Mouse (Mus musculus): ENCODE results near the gene Dcpp3. TPM values are rescaled to one million over a fixed set of nuclear protein-coding genes. Genes with fewer than 3 reads are reported as not detected.
"Not testable (repeated sequence)": the region's sequence is repeated elsewhere in the genome, so short reads cannot be mapped to it uniquely, and the experiment has no call there.

Gene Dcpp3
- polyA plus RNA-seq, 1 experiment from 2014 or later, result 7.6 TPM

DNA sequence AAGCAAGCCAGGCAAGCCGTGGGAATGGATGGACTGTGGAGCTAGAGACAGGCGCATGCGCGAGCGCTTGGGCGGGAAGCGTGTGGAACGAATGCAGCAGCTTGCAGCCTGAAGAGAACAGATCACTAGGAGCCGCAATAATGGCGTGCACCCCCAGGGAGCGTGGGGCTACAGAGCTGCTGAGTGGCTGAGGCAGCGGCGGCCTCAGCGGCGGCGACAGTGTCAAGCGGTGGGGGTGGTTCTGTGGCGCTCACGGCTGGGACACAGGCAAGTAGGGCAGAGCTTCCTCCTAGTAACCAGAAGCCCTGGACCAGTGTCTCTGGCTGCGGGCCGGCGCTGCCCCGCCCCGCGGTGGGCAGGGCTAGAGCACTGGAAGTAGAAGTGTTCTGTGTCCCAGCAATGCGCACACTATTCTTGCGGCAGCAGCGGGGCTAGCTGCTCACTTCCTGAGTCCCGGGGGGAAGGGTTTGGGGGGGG, 7.3 kb downstream of the Dcpp3 start:
- ATAC-seq, result peak; percentile 97
- H3K9me3 ChIP-seq (ENCODE audit: control insufficient read depth), result no peaks in the 10 kb centered on the region
- H3K36me3 ChIP-seq (ENCODE audit: control insufficient read depth, insufficient read depth), result no peaks in the 10 kb centered on the region
- peak overlapping the region; percentile 84 for H3K4me2 ChIP-seq (replicated peaks; ENCODE audit: low read depth)
- no peaks in the 10 kb centered on the region for H3K27me3 ChIP-seq (replicated peaks; ENCODE audit: control insufficient read depth, insufficient read depth, low read length)
- H3K27ac ChIP-seq (ENCODE audit: low read depth, low read length), result peak overlapping the region; percentile 92
- H3K4me1 ChIP-seq (replicated peaks; ENCODE audit: control insufficient read depth, insufficient read depth, low read length), result 0 out of 2 replicates have a peak, but pooled peaks cover 3% of the 10 kb centered on the region
- TF ChIP-seq CTCF (IDR thresholded peaks at IDR 0.05; ENCODE audit: low read depth), result peak; percentile 32; the same call in 1 of the 2 replicates
- H3K4me3 ChIP-seq (ENCODE audit: low read depth, low read length), result peak overlapping the region; percentile 49
- under 1% methylated on average over 29 of the region's 29 CpGs for WGBS
- peak overlapping the region; percentile 47; the same call in 1 of the 2 replicates for H3K9ac ChIP-seq (ENCODE audit: low read depth, low read length)

DNA sequence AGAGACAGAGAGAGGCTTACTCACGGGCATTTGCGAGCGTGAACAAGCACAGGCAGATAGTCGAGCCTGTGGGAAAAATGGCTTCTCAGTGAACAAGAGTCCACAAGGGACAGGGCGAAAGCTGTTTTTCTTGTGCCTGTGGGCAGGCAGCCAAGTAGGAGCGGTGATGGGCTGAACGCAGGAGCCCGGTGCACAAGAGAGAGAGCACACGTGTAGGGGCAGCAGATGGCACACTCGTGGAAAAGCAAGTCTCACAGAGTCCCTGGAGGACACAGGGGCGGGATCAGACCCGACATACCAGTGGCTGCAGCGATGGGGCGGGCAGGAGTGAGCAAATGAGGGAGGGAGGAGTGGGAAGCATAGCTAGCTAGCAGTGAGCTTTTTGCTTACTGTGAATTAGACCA, 7.8 kb downstream of the Dcpp3 start:
- 0% methylated on average over 14 of the region's 14 CpGs for WGBS
- peak; percentile 75 for ATAC-seq
- H3K4me2 ChIP-seq (replicated peaks; ENCODE audit: low read depth), result peak overlapping the region; percentile 84
- no peaks in the 10 kb centered on the region for H3K36me3 ChIP-seq (ENCODE audit: control insufficient read depth, insufficient read depth)
- H3K4me1 ChIP-seq (replicated peaks; ENCODE audit: control insufficient read depth, insufficient read depth, low read length), result 0 out of 2 replicates have a peak, but pooled peaks cover 3% of the 10 kb centered on the region
- H3K27ac ChIP-seq (ENCODE audit: low read depth, low read length), result peak overlapping the region; percentile 92
- H3K9ac ChIP-seq (ENCODE audit: low read depth, low read length), result peak overlapping the region; percentile 47; the same call in 1 of the 2 replicates
- TF ChIP-seq CTCF (IDR thresholded peaks at IDR 0.05; ENCODE audit: low read depth), result peak; percentile 26; the same call in 1 of the 2 replicates
- no peaks in the 10 kb centered on the region for H3K9me3 ChIP-seq (ENCODE audit: control insufficient read depth)
- no peaks in the 10 kb centered on the region for H3K27me3 ChIP-seq (replicated peaks; ENCODE audit: control insufficient read depth, insufficient read depth, low read length)
- peak overlapping the region; percentile 49 for H3K4me3 ChIP-seq (ENCODE audit: low read depth, low read length)

DNA sequence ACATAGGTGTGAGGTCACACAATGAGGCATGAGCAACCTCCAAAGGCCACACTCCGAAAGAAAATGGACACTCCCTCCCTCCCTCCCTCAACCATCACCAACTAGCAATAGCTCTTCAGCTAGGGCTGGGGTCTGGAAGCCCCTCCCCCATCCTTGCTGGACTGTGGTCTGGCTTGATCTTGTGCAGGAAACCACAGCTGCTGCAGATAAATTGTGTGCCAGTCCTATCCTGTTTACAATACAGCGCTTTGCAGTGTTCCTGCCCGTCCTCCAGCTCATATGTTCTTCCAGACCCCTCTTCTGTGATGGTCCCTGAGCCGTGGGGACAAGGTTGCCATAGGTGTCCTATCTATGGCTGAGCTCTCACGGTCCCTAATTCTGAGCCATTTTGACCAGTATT, 13.9 kb downstream of the Dcpp3 start:
- no peak overlapping the region for H3K4me3 ChIP-seq (ENCODE audit: low read depth, low read length)
- H3K4me1 ChIP-seq (replicated peaks; ENCODE audit: control insufficient read depth, insufficient read depth, low read length), result no peaks in the 10 kb centered on the region
- no peaks in the 10 kb centered on the region for H3K27me3 ChIP-seq (replicated peaks; ENCODE audit: control insufficient read depth, insufficient read depth, low read length)
- no peak overlapping the region for H3K4me2 ChIP-seq (replicated peaks; ENCODE audit: low read depth)
- ATAC-seq, result no peak
- TF ChIP-seq CTCF (IDR thresholded peaks at IDR 0.05; ENCODE audit: low read depth), result no peak
- no peak overlapping the region for H3K9ac ChIP-seq (ENCODE audit: low read depth, low read length)
- H3K9me3 ChIP-seq (ENCODE audit: control insufficient read depth), result no peaks in the 10 kb centered on the region
- H3K36me3 ChIP-seq (ENCODE audit: control insufficient read depth, insufficient read depth), result no peaks in the 10 kb centered on the region
- no peak overlapping the region for H3K27ac ChIP-seq (ENCODE audit: low read depth, low read length)
- 59% methylated on average over 5 of the region's 5 CpGs for WGBS

DNA sequence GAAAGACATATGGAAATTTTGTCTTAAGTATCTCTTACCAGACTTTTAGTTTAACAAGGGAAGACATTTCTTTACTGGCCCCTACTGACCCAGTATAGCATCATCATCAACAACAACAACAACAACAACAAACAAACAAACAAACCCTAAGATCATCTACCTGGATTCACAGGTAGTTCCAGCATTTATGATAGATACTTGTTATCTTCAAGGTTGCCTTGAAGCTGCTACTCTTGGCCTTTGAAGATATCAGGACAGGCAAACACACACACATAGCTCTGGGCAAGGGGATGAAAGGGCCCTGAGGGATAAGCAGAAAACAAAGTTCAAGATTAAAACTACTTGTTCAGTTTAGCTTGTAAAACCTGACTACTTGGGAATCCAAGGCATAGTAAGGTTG, 24.1 kb downstream of the Dcpp3 start, which contains the start of gene Sbp:
Gene Sbp (plus strand): TSS at position 301 of the 400 bp plus-strand sequence.
- Histone ChIP-seq H3K4me1 (replicated peaks; ENCODE audit: control insufficient read depth, insufficient read depth, low read length) (no peaks in the 10 kb centered on the region), H3K4me2 (replicated peaks; ENCODE audit: low read depth) (no peak within 1 kb of the TSS), H3K27me3 (replicated peaks; ENCODE audit: control insufficient read depth, insufficient read depth, low read length) (no peaks in the 10 kb centered on the region), H3K4me3 (ENCODE audit: low read depth, low read length) (no peak within 1 kb of the TSS), H3K9me3 (ENCODE audit: control insufficient read depth) (no peaks in the 10 kb centered on the region), H3K27ac (ENCODE audit: low read depth, low read length) (no peak within 1 kb of the TSS), H3K36me3 (ENCODE audit: control insufficient read depth, insufficient read depth) (no peaks in the 10 kb centered on the region), H3K9ac (ENCODE audit: low read depth, low read length) (no peak within 1 kb of the TSS)
- no peak for TF ChIP-seq CTCF (IDR thresholded peaks at IDR 0.05; ENCODE audit: low read depth)
- ATAC-seq, result no peak

DNA sequence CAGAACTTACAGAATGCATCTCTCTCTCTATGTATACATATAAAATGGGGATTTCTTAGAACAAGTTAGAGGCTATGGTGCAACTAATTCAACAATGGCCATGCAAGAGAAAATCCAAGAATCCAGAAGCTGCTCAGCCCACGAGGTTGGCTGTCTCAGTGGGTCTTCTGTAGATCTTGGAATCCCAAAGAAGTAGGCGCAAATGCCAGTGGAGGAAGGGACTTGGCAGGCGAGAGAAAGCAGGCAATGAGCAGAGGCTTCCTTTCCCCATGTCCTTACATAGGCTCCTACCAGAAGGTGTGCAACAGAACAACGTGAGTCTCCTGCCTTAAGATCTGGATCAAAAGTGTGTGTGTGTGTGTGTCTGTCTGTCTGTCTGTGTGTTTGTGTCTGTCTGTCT, 30.2 kb downstream of the Dcpp3 start:
- H3K27ac ChIP-seq (ENCODE audit: low read depth, low read length); H3K4me3 ChIP-seq (ENCODE audit: low read depth, low read length); H3K4me2 ChIP-seq (replicated peaks; ENCODE audit: low read depth); H3K9me3 ChIP-seq (ENCODE audit: control insufficient read depth); H3K9ac ChIP-seq (ENCODE audit: low read depth, low read length); H3K36me3 ChIP-seq (ENCODE audit: control insufficient read depth, insufficient read depth); ATAC-seq; H3K27me3 ChIP-seq (replicated peaks; ENCODE audit: control insufficient read depth, insufficient read depth, low read length); H3K4me1 ChIP-seq (replicated peaks; ENCODE audit: control insufficient read depth, insufficient read depth, low read length): not testable (repeated sequence)
- 87% methylated on average over 4 of the region's 4 CpGs for WGBS

DNA sequence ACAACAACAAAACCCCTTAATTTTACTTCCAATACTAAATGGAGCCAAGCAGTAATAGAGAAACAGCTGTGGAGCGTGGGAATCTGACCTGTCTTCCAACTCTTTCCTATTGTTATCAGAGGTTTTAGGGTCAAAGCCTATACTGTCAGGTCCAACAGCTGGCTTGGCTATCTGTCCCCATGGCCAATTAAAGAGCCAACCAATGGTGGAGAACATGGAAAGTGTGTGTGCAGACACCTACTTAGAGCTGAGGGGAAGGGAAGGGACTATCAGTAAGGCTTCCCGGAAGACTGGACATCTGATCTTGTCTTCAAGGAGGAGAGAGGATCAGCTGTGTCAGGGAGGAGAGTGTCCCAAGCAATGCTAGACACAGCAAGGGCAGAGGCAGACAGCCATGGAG, 31.8 kb downstream of the Dcpp3 start:
- ATAC-seq, result no peak
- TF ChIP-seq CTCF (IDR thresholded peaks at IDR 0.05; ENCODE audit: low read depth), result no peak
- no peaks in the 10 kb centered on the region for H3K36me3 ChIP-seq (ENCODE audit: control insufficient read depth, insufficient read depth)
- H3K27me3 ChIP-seq (replicated peaks; ENCODE audit: control insufficient read depth, insufficient read depth, low read length), result no peaks in the 10 kb centered on the region
- no peak overlapping the region for H3K9ac ChIP-seq (ENCODE audit: low read depth, low read length)
- no peak overlapping the region for H3K27ac ChIP-seq (ENCODE audit: low read depth, low read length)
- no peaks in the 10 kb centered on the region for H3K4me1 ChIP-seq (replicated peaks; ENCODE audit: control insufficient read depth, insufficient read depth, low read length)
- WGBS, result 79% methylated on average over 2 of the region's 2 CpGs
- H3K4me2 ChIP-seq (replicated peaks; ENCODE audit: low read depth), result no peak overlapping the region
- H3K9me3 ChIP-seq (ENCODE audit: control insufficient read depth), result no peaks in the 10 kb centered on the region
- H3K4me3 ChIP-seq (ENCODE audit: low read depth, low read length), result no peak overlapping the region

DNA sequence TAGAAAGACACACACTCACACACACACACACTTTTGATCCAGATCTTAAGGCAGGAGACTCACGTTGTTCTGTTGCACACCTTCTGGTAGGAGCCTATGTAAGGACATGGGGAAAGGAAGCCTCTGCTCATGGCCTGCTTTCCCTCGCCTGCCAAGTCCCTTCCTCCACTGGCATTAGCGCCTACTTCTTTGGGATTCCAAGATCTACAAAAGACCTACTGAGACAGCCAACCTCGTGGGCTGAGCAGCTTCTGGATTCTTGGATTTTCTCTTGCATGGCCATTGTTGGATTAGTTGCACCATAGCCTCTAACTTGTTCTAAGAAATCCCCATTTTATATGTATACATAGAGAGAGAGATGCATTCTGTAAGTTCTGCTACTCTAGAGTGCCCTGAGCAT, 33.6 kb downstream of the Dcpp3 start:
- not testable (repeated sequence) for ATAC-seq; H3K27ac ChIP-seq (ENCODE audit: low read depth, low read length); H3K9ac ChIP-seq (ENCODE audit: low read depth, low read length); H3K9me3 ChIP-seq (ENCODE audit: control insufficient read depth); H3K4me3 ChIP-seq (ENCODE audit: low read depth, low read length); H3K36me3 ChIP-seq (ENCODE audit: control insufficient read depth, insufficient read depth); H3K4me1 ChIP-seq (replicated peaks; ENCODE audit: control insufficient read depth, insufficient read depth, low read length); H3K4me2 ChIP-seq (replicated peaks; ENCODE audit: low read depth); H3K27me3 ChIP-seq (replicated peaks; ENCODE audit: control insufficient read depth, insufficient read depth, low read length)
- WGBS, result 81% methylated on average over 4 of the region's 4 CpGs

All from intestine, postnatal 0 days (tissue).